Mouse (Mus musculus) ovary, postnatal 36 days (tissue): ENCODE measurements around the gene Mfn1.
A peak's percentile ranks its signal among the peaks of the same experiment; 100 is the strongest.

Experiments
- DNase-seq: peaks from one replicate; pipeline ENCODE4 v3.0.0; 2022; ENCODE audit warnings: low spot score, mixed read lengths

Mfn1 gene

DNA sequence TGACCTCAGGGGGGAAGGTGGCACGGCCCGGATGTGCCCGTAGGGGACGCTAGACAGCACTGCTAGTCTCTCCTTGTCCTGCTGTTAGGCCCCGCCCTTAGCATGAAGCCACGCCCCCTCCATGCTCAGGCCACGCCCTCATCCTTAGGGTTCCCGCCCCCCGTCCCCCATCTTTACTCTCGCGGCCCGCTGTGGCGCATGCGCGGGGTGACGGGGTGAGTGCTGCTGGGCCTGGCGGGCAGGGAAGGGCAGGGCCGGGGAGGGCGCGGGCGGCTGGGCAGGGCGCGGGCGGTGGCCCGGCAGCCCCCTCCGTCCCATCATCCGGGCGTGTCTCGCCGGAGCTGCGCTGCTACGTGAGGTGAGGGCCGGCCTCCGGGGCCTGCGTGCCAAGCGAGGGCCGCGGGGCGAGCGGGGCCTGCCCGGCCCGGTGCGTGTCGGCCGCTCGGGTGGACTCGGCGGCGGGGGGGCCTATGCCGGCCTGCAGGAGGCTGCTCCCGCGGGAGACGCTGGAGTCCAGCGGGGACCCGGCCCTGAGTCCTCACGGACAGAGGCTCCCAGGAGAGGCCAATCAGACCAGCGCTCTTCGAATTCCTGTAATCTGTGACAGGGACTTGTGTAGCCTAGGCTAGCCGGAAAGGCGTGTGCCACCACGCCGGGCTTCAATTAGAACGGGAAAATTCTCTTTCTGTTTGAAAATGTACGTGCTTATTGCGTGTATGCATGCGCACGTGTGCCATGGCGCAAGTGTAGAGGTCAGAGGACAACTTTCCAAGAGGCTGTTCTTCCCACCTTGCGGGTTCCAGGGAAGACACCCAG lies 18.7 kb upstream of the Mfn1 start:
- DNase-seq: peak; percentile 96

DNA sequence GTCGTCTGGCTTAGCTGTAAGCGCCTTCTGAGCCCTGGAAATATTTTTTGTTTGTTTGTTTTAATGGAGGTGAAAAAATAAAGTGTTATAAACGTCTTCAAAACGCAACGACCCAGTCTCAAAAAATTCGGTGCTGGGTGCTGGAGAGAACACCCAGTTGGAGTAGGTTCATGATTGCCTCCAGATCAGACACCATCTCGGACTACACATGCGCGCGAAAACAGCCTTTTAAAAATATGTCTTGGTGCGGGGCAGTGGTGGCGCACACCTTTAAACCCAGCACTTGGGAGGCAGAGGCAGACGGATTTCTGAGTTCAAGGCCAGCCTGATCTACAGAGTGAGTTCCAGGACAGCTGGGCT lies 18.1 kb upstream of the Mfn1 start:
- DNase-seq: no peak

DNA sequence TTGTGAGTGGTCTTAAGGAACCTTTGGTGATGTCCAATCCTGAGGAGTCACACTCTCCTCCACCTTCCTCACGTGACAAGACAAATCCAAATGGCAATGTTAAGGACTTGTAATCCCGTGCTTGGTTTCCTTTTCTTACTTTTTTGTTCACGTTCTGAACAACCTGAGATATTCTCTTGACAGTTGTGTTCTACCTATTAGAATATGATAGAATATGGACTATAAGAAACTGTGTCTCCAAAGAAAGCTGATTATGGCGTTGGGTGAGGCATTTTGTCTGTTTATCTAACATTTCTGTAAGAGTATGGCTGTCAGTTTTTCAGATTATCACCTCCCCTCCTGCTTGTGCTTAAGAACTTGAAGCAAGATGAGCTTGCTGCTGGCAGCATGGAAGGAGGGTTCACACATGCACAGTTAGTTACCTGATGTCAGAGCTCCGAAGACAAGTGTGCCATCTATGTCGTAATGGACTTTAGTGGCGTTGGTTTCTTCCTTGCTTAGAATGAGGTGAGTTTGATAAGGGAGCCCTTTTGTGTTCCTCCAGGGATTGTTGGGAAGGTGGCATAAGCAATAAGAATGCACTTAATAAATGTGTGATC lies 16.5 kb upstream of the Mfn1 start:
- DNase-seq: no peak

DNA sequence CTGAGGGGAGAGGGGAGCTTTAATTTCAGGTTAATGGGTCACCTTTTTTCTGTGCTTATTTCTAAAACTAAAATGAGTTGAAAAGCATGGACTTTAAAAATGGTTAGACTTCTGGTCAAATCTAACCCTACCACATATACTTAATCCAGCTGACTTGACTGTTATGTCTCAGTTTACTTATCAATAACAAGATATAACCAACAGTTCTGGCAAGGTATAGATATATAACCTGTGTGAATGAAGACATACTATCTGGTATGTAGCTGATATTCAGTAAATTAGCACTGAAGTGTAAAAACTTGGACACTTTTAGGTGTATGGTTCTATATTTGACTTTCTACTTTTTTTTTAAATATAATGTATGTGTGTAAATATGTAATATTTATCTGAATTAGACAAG lies 15.7 kb upstream of the Mfn1 start:
- no peak for DNase-seq

DNA sequence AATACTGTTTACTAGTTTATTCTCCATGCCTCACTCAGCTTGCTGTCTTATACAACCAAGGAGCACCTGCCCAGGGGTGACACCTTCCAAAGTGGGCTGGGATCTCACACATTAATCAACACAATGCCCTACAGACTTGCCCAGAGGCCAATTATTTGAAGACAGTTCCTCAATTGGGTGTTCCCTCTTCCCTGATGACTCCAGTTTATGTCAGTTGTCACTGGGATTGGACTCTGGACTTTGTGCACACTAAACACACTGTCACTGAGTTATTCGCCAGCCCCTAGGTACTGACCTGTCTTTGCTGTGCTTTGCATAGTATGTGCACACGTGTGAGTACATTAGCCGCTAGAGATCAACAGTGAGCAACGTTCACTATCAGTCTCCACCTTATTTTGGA lies 2.1 kb upstream of the Mfn1 start:
- no peak for DNase-seq

DNA sequence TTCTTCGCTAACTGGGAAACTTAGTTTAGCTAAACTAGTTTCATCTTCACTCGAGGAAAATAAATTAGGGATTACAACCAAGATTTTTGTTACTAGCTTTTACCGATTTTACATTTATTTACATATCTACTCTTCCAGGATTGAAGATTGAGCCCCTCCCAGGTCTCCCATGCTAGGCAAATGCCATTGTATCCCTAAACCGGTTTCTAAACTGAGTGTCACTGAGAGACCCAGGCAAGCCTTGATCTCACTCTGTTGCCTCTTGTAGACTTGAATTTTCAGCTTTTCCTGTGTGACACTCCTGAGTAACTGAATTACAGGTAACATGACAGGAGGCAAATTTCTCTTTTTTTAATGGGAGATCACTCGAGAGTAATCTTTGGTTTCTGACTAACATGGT lies 776 bp downstream of the Mfn1 start:
- DNase-seq: no peak

DNA sequence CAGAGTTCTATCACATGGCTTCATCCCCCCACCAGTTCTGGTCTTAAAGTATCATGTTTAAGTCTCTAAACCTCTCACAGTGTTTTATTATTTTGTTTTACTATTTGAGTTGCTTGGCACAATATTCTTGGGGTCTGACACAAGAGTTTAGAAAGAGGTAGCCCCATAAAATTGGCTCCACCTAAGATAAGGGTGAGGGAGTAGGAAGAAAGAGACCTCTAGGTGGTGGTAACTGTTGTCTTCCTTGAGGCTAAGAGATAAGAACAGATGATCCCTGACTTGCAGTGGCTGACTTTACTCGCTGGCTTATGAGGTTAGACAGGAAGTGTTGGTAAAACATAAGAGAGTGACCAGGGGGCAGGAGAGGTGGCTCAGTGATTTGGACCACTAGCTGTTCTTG lies 6.4 kb downstream of the Mfn1 start:
- no peak for DNase-seq

DNA sequence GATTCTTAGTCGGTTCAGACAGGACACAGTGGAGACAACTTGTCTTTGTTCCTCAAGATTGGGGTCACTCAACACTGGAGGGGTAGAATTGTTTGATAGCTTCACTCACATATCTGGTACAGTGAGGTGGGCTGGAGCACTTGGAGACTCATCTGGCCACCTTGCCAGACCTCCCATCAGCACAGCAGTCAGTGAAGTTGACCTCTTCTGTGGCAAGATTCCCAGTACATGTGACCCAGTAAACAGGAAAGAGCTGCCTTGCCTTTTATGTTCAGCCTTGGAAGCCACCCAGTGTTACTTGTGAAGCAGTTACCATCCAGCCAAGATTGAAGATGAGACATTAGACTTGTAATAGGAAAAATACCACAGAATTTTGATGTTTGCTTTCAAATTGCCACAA lies 8.3 kb downstream of the Mfn1 start:
- no peak for DNase-seq

DNA sequence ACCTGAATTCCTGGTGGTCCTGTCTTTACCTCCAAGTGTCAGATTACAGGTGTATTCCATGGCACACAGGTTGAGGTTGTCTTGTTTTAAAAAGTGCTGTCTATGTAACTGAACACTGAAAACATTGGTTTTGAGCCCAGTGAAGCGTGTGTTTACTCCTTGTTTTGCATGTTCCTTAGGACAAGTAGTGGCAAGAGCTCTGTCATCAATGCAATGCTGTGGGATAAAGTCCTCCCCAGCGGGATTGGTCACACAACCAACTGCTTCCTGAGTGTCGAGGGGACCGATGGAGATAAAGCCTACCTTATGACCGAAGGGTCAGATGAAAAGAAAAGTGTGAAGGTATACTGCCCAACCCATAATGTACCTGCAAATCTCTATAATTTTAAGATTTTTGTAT lies 8.8 kb downstream of the Mfn1 start:
- no peak for DNase-seq

DNA sequence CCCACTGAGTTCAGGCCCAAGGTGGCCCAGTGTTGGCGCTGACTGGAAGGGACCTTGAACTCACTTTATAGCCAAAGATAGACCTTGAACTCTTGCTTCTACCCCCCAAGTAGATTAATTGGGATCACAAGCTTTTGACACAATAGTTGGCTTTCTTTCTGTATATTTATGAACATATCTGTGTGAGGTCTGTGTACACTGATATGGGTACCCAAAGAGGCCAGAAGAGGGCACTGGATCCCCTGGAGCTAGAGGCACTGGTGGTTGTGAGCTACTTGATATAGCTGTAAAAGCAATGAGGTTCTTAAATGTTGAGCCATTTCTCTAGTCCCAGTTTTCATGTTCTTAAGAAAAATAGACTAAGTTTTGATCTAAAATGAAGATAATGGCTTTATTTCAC lies 23.8 kb downstream of the Mfn1 start:
- no peak for DNase-seq

DNA sequence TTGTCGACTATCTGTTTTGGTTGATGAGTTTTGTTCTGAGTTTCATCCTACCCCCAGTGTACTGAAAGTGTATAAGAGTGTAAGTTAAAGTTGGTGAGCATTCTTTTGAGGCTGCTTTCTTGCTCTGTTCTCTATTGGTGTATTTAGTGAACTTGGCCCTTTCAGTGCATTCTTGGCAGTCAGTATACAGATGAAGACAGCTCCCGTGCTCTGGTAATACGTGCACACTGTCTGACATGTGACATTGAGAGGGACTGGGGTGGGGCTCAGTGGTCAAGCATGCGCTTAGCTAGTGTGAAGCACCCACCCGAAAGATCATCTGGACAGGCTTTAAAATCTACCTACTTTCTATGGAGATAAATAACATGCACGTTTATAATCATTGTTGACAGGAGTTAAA lies 34.1 kb downstream of the Mfn1 start:
- DNase-seq: no peak

DNA sequence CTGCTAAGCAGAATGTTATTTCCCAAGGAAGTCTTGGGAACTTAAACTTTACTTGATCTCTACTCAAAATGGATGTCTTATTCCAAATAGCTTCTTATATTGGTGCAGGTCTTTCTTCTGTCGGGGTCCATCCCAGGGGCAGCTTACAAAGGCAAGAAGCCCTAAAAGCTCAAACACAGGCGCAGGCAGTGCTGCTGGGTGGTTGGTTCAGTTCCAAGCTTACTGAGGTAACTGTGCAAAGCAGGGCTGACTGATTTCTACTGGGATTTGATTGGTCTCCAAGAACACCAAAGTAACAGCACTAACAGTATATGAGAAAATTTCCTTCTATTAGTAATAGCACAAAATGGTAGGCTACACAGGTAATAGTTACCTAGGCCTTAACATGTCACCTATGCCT lies 43.8 kb downstream of the Mfn1 start:
- no peak for DNase-seq

DNA sequence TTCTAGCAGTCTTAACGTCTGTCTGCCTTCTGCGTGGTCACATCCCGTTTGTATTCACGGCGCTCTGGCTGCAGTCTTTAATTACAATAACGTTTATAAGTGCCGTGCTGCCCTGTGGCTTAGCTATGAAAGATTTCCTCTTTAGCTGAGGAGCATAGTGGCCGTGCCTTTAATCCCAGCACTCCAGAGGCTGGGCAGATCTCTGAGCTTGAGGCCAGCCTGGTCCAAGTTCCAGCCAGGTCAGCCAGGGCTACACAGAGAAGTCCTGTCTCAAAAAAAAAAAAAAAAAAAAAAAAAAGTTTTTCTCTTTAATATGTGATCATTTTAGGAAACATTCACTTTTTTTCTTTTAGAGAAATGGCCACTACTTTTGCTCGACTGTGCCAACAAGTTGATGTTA lies 44.6 kb downstream of the Mfn1 start:
- DNase-seq: no peak

DNA sequence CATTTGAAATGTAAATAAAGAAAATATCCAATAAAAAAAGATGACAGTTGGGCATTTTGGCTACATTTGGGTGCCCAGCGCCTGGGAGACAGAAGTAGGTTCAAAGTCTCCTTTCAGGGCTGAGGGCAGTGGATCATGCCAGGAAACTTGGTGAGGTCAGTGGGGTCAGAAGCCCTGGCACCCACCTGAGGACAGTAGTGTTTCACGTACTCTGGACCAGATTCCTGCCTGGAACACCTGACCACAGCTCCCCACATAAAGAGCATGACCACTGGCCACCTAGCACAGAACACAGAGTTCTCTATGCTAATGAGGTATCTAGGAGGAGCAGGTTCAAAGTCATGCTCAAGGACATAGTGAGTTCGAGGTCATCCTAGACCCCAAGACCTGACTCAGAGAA lies 45.9 kb downstream of the Mfn1 start:
- DNase-seq: no peak

DNA sequence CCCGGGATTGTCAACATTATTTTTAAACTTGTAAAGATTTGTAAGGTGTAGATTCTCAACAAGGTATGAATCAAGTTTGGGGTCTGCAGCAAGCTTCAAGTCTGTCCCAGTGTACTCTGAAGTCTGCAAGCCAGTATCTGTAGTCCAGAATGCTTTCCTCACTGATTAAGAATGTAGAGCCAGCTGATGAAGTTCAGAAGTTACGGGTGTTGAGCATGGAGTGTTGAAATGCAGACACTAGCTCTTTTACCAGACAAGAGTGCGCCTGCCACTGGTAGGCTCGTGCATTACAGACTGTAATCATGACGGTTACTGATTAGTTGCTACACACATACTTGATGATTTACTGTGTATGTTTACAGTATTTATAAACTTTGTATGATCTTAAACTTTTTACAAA lies 49.5 kb downstream of the Mfn1 start:
- DNase-seq: no peak

DNA sequence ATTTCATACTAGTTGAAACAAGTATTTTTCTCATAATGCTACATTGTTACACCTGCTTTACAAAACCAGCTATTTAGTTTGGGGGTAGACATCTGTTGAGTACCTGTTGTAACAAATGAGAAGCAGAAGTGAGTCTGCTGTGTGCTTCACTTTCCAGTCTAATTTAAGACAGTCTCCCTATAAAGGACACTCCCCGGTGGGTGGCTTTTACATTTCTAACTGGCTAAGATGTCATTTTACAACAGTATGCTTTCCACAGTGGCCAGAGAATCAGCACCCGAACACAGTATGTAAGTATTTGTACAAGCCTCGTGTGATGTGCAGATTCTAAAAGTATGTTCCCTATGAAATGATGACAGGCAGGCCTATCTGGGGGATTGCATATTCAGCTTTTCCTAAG lies 51.5 kb downstream of the Mfn1 start:
- DNase-seq: no peak

DNA sequence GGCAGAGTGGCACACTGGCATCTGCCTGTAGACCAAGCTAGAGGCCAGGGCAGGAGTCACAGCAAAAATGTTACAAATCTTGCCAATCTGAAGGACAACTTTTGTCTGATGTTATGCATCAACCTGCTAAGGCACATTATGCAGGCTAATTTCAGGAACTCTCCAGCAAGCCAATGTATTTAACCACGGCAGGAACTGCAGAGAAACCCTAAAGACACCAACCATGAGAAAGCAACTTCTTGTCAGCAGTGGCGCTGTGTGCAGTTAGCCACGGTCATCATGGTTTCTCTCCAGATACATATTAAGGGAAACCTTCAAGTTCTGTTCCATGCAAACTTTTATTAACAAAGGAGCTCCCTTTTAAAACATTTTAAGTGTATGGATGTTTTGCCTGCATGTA lies 52.6 kb downstream of the Mfn1 start:
- no peak for DNase-seq

DNA sequence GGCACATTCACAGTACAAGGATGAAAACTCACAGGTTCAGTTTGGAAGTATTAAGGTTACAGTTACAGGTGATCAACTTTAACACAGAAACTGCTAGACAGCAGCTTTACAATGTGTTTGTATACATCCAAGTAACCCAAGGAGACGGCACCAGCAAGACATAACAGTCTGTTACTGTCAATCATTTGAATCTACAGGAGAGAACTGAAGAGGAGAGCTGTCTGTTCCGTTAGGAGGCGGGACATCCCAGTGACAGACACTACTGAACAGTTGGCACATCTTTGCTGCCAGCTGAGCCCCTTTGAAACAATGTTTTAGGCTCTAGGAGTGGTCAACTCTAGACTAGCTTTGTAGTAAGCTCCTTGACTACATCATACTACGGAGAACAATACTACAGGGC lies 54.2 kb downstream of the Mfn1 start:
- DNase-seq: no peak

DNA sequence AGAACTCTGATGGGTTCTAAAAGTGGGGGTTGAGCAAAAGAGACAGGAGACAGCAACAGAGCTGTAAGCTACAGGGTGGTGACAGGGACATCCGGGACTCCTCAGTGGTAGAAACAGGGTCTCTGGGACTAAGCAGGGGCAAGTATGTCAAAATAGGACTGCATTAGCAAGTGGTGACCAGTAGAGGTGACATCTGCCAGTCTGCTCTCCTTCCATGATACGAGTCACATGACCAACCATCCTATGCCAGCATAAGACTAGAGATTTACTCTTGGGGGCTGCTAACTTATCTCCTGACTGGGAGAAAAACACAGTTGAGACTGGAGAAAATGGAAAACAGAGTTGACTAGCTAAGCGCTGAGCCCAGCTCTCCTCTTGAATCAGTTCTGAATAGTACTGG lies 57.0 kb downstream of the Mfn1 start:
- no peak for DNase-seq

DNA sequence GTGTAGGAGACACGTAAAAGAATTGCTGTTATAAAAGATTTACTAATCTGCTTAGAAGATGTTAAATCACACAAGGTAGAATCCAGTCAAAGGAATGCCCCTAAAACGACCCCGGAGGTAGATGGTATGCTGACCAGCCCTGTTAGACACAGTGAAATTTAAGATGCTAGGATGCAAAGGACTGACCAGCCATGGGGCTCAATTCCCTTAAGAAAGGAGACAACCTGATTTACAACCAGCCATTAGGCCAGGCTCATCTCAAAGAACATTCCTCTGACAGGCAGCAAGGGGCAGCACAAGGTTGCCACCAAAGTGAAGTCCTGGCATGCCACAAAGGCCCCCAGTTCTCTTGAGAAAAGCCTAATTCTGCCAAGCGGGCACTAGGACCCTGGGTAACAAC lies 65.8 kb downstream of the Mfn1 start:
- no peak for DNase-seq

DNA sequence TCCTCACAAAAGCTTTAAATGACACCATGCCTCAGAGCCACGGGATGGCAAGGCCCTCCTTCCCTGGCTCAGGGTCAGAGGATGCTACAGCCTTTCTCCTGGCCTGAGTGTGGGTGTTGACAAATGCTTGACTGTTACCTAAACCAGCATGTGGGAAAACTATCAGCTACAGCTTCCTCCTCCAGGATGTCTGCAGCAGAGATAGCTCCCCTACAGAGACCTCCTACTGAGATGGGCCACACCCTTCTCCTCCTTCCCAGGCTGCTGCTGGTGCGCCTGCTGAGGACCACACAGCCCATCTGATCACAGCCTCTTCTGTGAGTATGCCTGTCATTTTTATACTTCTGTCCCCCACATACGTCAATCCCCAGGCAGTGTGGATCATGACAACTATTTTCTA lies 70.1 kb downstream of the Mfn1 start:
- no peak for DNase-seq

DNA sequence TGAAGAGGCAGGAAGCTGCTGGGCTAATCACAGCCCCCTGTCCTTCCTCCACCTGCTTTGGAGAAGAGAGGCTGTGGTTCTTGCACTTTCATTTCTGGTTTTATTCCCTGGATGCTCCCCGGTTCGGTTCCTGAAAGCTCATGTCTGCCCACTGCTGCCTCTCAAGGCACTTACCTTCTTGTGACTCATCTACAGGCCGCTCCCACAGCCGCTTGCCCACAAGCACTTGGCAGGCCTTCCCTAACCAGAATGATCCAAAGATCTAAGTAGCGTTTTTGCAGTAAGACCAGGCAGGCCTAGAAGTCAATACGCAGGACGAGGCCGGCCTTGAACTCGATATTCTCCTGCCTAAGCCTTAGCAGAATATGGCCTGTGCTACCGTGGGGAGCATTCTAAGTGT lies 71.8 kb downstream of the Mfn1 start:
- DNase-seq: no peak

DNA sequence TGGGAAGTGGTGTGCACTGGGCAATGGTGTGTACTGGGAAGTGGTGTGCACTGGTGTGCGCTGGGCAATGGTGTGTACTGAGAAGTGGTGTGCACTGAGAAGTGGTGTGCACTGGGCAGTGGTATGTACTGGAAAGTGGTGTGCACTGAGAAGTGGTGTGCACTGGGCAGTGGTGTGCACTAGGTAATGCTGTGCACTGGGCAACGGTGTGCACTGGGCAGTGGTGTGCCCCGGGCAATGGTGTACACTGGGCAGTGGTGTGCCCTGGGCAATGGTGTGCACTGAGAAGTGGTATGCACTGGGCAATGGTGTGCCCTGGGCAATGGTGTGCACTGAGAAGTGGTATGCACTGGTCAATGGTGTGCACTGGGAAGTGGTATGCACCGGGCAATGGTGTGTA lies 80.0 kb downstream of the Mfn1 start:
- DNase-seq: no peak

DNA sequence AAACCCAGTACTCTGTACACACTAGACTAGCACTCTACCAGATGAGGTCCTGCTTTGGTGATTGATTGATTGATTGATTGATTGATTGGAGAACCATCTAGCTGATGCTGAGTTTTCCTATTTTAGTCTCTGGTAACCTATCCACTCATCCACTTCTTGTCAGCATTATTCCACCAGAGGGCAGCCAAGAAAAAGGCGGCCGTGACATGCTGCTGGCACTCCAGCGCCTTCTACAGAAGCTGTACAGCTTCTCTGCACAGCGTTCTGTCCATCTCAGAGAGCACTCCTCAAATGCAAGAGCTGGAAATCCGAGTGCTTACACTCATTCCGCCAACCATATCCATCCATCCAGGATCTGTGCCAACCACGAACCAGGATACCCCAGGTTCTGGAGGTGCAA lies 81.3 kb downstream of the Mfn1 start:
- DNase-seq: peak; percentile 45
